Mouse (Mus musculus) cerebellum, adult 11-12 months (tissue): ENCODE results near the gene Slc25a41.
"Not testable (repeated sequence)": the region's sequence is repeated elsewhere in the genome, so short reads cannot be mapped to it uniquely, and the experiment has no call there.

Experiments
- DNase-seq: peaks from one replicate; pipeline ENCODE4 v3.0.0; 2022

Slc25a41 gene

GRCm38 (mm10) chr17:57041554-57041953 is at the start of gene Slc25a41:
Gene Slc25a41 (minus strand): TSS chr17:57041654.
- no peak for DNase-seq

DNA sequence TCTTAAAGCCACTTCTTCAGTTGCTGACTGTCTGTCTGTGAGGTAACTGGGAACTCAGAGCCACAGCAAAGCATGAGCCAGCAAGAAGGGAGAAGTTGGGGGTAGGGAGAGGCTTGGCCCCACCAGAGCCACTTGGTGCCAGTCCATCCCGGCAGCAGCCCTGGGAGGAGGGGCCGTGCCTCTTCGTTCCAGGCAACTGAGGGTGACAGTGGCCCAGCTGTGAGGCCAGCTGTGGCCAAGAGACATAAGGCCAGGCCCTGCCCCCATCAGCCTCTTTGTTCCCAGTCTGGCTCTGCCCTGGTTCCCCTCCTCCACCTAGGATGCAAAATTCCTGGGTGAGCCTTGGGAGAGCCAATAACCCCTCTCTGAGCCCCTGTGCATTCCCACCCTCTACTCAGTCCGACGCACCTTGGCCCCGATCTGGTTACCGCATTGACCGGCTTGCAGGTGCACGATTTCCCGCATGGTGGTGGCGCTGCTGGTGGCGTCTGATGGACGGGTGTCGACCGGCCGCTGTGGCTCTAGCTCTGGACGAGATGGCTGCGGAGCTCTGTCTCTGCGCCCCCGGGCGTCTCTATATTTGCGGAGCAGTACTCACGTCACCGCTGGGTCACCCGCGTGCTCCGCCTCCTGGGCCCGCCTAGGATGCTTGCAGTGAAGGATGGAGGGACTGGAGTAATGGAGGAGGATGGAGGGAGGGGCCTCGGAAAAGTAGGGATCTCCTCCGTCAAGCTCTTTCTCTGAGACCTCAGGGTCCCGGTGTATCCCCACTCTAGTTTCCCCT is 45.8 kb upstream of the Slc25a41 start, which contains the start of gene Tubb4a:
TSS of gene Tubb4a (minus strand) at position 734 of the 784 bp plus-strand sequence.
- peak; percentile 95 for DNase-seq

- DNase-seq = peak; percentile 98
These were observed 44.7 kb upstream of the Slc25a41 start for GRCm38 (mm10) chr17:57085970-57086757.

- DNase-seq = peak; percentile 78
These were observed 41.0 kb upstream of the Slc25a41 start for GRCm38 (mm10) chr17:57082481-57082880.

- DNase-seq = peak; percentile 62
These were observed 39.9 kb upstream of the Slc25a41 start for GRCm38 (mm10) chr17:57081234-57081842.

DNA sequence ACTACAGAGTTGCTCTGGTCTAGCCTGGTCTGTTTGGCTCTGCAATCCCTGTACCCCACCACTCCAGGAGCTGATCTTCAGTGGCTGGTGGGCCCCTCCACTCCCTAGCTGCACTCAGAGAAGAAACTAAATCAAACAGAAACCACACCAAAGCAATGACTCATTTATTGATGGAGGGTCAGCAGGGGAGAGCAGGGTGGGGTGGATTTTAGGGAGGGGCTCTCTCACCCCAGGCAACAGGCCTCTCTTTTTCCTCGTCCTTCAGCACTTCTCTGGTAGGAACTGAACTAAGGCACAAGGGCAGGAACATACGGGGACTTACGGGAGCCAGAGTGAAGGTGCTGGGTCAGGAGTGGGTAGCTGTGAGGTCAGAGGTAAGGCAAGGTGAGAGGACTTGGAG is 38.5 kb upstream of the Slc25a41 start:
- DNase-seq = peak; percentile 19

DNA sequence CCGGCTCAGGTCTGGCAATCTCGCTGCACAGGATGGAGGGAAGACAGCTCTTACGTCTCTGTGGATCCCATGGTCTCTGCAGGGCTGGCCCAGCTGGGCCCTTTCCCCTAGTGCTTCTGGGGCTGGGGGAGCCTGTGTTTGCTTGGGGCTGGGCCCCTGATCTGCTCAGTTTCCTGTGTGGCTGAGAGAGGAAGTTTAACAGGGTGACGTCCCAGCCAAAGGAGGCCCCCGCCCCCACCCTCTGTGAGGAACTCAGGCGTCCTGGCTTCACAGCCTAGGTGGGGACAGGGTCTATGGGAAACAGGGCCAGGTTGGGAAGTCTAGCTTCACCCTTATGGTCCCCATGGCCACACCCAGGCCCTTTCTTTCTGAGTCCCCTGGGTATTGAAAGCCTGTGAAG is 36.9 kb upstream of the Slc25a41 start, which contains the start of gene Dennd1c:
TSS of gene Dennd1c (minus strand) at position 179 of the 400 bp plus-strand sequence.
- peak; percentile 32 for DNase-seq

DNA sequence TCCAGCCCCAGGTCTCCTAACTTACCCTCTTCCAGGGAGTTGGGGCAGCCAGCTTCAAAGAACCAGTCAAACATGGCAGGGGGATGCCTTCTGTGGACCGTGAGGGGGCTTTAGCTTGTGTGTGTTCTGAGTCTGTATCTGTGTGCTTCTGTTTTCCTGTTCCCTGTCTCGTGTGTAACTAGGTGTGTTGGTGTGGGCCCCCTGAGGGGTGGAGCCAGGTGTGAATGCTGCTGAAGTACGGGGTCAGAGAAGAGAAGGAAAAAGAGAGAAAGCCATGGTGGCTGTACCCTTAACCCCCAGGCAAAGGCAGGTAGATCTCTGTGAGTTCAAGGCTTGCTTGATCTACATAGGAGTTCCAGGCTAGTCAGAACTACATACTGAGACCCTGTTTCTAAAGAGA is 35.5 kb upstream of the Slc25a41 start:
- DNase-seq = no peak

DNA sequence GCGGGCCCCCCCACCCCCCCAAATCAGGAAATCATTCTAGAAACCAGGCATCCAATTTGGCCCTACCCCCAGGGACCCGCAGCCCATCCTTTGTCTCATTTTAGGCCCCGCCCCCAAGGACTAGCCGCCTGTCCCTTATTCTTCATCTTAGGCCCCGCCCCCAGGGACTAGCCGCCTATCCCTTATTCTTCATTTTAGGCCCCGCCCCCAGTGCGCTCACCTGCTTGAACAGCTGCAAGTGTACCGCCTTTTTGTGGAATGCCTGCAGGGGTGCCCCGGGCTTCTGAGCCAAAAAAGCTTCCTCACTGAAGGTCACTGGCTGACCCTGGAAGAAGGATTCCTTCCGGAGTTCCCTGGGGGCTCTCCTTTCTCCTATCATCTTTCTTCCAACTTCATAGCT is 29.2 kb upstream of the Slc25a41 start:
- peak; percentile 29 for DNase-seq

- DNase-seq = no peak
These were observed 28.8 kb upstream of the Slc25a41 start for GRCm38 (mm10) chr17:57070272-57070671.

DNA sequence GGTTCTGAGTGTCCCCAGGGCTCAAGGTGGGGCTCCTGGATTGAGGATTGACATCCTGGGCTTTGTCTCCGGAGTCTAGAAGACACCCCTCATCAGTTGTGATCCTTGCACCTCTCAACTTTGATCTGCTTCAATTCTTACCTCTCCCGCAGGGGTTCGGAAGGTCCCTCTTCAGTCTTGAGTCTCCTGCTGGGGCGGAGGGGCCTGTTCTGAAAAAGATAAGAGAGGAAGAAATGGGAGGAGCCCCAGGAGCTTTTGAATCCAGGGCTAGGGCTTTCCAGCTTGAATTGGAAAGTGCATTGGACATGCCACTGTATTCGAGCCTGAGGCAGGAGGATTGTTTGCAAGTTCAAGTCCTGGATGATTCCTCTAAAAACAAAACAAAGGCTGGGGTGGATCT is 25.5 kb upstream of the Slc25a41 start:
- no peak for DNase-seq

GRCm38 (mm10) chr17:57063031-57063430 is 21.6 kb upstream of the Slc25a41 start:
- DNase-seq = no peak

GRCm38 (mm10) chr17:57062548-57062947 is 21.1 kb upstream of the Slc25a41 start:
- DNase-seq = no peak

DNA sequence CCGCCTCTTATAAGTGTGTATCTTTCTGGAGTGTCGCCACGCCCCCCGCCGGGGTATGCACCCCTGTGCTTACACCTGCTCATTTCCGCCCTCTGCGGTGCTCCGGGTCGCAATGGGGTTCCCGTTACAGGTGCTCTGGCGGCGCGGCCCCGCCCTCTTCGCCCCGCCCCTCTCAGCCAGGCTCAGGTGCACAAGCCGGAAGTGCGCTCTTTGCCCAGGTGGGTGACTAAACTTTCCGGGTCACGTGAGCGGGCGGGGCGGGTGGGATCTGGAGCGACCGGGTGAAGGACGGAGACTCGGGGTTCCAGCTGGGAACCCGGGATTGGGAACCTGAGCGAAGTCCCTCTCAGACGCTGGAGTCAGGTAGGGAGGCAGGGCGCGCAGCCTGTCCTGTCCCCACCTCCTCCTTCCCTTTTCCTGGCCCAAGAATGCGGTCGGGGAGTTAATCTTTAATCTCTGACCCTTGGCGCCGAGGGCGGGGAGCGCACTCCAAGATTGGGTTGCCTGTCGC is 20.6 kb upstream of the Slc25a41 start:
- DNase-seq = peak; percentile 84

- DNase-seq = peak; percentile 71
These were observed 19.6 kb upstream of the Slc25a41 start for GRCm38 (mm10) chr17:57061069-57061468.

DNA sequence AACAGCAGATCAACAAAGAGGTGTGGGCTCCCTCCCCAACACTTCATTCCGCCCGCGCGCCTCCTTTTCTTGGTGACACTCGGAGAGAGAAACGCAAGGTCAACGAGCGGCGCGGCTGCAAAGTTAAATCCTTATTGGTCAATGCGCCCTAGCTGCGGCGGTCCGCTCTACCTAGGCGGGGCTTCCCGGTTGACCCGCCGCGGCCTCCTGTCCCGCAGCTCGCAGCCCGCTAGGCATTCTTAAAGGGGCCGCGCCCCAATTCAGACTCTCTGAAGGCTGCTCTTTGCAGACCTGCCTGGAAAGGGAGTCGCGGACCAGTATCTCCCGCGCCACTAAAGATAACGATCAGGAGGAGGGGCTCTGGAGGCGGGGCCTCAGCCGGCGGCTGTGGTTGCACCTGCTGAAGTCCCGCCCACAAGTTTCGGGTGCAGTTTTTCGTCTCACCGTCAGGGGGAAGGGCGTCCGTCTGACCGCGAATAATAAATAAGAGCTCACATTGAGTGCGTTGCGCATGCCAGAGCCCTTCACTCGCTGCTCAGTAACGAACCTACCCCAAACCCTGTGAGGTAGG is 18.9 kb upstream of the Slc25a41 start:
- DNase-seq = peak; percentile 99

DNA sequence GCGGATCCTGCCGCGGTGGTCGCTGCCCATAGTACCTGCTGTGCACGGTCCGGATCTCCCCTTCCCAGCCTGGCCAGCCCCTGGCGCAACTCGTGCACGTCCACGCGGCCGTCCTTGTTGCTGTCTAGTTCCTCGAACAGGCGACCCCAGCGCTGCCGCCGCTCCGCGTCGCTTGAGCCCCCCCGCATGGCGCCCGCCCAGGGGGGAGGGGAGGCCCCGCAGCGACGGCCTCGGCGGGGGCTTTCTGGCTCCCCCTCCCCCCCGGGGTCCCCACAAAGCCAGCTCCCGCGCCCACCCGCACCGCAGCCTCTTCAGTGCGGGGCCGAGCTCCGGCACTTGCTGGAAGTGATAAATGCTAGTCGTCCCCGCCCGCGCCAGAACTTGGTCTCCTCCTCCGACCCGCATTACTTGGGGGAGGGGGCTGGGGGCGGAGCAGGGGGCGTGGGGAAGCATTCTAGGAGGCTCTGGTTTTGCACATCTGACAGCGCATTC is 18.1 kb upstream of the Slc25a41 start, which contains the start of gene Slc25a23:
TSS of gene Slc25a23 (minus strand) at position 378 of the 492 bp plus-strand sequence.
- DNase-seq = peak; percentile 84

DNA sequence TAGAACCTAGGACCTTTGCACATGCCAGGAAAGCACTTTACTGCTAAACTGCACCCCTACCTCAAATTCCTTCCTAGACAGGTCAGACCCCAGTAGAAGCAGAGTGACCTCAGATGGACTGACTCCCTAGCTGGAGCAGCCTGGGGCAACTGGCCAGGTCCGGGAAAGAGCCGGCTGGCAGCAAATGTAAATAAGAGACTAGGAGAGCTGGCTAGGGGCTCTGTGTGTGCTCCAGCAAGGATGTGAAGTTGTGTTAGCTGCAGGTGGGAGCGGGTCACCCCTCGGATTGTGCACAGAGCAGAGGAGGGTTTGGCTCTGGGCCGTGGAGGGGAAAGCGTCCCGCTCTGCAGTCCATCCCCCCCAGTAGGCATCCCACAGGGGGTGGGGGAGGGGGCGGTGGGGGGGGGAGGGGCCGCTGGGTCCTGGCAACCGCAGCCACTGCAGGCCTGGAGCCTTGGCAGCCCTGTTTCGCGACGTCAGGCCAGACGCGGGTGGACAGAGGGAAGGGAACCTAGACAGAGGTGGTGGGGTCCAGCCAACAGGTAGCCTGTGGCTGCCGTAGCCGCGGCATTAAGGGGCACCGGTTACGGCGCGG is 17.5 kb upstream of the Slc25a41 start, which contains the start of gene Crb3:
TSS of gene Crb3 (plus strand) at position 215 of the 595 bp plus-strand sequence.
- DNase-seq = peak; percentile 83

GRCm38 (mm10) chr17:57056246-57056645 is 14.8 kb upstream of the Slc25a41 start:
- DNase-seq = no peak

DNA sequence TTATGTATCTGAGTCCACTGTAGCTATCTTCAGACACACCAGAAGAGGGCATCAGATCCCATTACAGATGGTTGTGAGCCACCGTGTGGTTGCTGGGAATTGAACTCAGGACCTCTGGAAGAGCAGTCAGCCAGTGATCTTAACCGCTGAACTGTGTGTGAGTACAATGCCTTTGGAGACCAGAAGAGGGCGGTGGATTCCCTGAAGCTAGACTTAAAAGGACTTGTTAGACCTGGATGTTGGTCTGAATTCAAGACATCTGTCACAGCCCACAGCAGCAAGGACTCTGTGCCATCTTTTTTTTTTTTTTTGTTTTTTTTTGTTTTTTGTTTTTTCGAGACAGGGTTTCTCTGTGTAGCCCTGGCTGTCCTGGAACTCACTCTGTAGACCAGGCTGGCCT is 10.2 kb upstream of the Slc25a41 start:
- not testable (repeated sequence) for DNase-seq

- DNase-seq = no peak
These were observed 7.4 kb upstream of the Slc25a41 start for GRCm38 (mm10) chr17:57048816-57049215.

GRCm38 (mm10) chr17:57047406-57047805 is 6.0 kb upstream of the Slc25a41 start:
- no peak for DNase-seq
